Mouse (Mus musculus) intestine, embryonic 14.5 days (tissue): Measurements from ENCODE around the gene Pramef12. TPM values are rescaled to one million over a fixed set of nuclear protein-coding genes. Genes with fewer than 3 reads are reported as not detected.
"Not testable (repeated sequence)": the region's sequence is repeated elsewhere in the genome, so short reads cannot be mapped to it uniquely, and the experiment has no call there.

Experiments used
- ATAC-seq: fragments of 200-750 bp; cut with Nextera tagmentation; replicated peaks from 2 replicates; pipeline ENCODE4 v1.8.0; 2017; ENCODE audit warnings: low read depth, moderate number of reproducible peaks, moderate TSS enrichment, moderate library complexity; ENCODE audit not compliant: low FRiP score, low TSS enrichment
- DNase-seq: peaks from one replicate; pipeline ENCODE4 v3.0.0-alpha.2; 2018; ENCODE audit warnings: low spot score
- H3K27ac ChIP-seq: fragments of 300-500 bp; sonication (generic); 2 replicates; pipeline ENCODE4 v1.5.1; 2014; ENCODE audit warnings: low read depth, mild to moderate bottlenecking, control low read depth
- H3K27me3 ChIP-seq: fragments of 300-500 bp; sonication (generic); replicated peaks from 2 replicates; pipeline ENCODE4 v1.6.1; 2014; ENCODE audit warnings: low read length, control low read depth; ENCODE audit not compliant: control insufficient read depth, insufficient read depth
- H3K36me3 ChIP-seq: fragments of 300-500 bp; sonication (generic); 2 replicates; pipeline ENCODE4 v1.6.1; 2014; ENCODE audit warnings: low read length, control low read depth; ENCODE audit not compliant: control insufficient read depth, insufficient read depth
- H3K4me1 ChIP-seq: fragments of 300-500 bp; sonication (generic); replicated peaks from 2 replicates; pipeline ENCODE4 v1.6.1; 2014; ENCODE audit warnings: low read length, control low read depth, mixed read lengths; ENCODE audit not compliant: control insufficient read depth, insufficient read depth
- H3K4me2 ChIP-seq: fragments of 300-500 bp; sonication (generic); 2 replicates; pipeline ENCODE4 v1.6.1; 2014; ENCODE audit warnings: low read length
- H3K4me3 ChIP-seq: fragments of 300-500 bp; sonication (generic); 2 replicates; pipeline ENCODE4 v1.5.1; 2014; ENCODE audit warnings: low read depth, low read length, control low read depth, mixed read lengths
- H3K9ac ChIP-seq: fragments of 300-500 bp; sonication (generic); 2 replicates; pipeline ENCODE4 v1.6.1; 2014; ENCODE audit warnings: mild to moderate bottlenecking, low read length
- H3K9me3 ChIP-seq: fragments of 300-500 bp; sonication (generic); 2 replicates; pipeline ENCODE4 v1.6.1; 2016; ENCODE audit warnings: low read length, control low read depth; ENCODE audit not compliant: control insufficient read depth
- WGBS: fragments of 180-500 bp; shearing (Covaris S2); extraction: QIAGEN DNeasy Blood & Tissue Kit; methylation state at CpG from one replicate; pipeline ENCODE4 v1.1.7; 2014; 5-methylcytosine and 5-hydroxymethylcytosine counted together
- polyA plus RNA-seq: library from polyadenylated mRNA; unstranded; fragments of >200 nt; fragmentation: Nextera tagmentation; extraction: Ambion mirVana; gene quantifications from 2 replicates; pipeline ENCODE4 v1.2.1, GENCODE M21; 2014

Pramef12 gene
- polyA plus RNA-seq, 1 experiment from 2014 or later = not detected

DNA sequence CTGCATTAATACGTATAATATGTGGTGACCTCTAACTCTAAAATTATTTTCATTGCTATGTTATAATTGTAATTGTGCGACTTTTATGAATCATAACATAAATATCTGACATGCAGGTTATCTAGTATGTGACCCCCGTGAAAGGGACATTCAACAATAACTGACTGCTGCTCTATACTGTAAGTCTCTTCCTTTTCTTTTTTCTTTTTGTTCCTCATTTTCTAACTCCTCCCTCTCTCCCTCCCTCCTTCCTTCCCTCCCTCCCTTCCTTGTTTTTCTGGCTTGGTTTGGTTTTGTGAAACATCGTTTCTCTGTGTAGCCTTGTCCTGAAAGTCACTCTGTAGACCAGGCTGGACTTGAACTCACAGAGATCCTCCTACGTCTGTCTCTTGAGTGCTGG is 16.3 kb upstream of the Pramef12 start:
- no peaks in the 10 kb centered on the region for H3K27me3 ChIP-seq
- H3K4me2 ChIP-seq = no peak overlapping the region
- no peaks in the 10 kb centered on the region for H3K9me3 ChIP-seq
- no peak overlapping the region for H3K27ac ChIP-seq
- H3K9ac ChIP-seq = no peak overlapping the region
- no peaks in the 10 kb centered on the region for H3K36me3 ChIP-seq
- ATAC-seq = no peak
- no peaks in the 10 kb centered on the region for H3K4me1 ChIP-seq
- H3K4me3 ChIP-seq = no peak overlapping the region
- 79% methylated on average over 5 of the region's 5 CpGs for WGBS
- DNase-seq = no peak

DNA sequence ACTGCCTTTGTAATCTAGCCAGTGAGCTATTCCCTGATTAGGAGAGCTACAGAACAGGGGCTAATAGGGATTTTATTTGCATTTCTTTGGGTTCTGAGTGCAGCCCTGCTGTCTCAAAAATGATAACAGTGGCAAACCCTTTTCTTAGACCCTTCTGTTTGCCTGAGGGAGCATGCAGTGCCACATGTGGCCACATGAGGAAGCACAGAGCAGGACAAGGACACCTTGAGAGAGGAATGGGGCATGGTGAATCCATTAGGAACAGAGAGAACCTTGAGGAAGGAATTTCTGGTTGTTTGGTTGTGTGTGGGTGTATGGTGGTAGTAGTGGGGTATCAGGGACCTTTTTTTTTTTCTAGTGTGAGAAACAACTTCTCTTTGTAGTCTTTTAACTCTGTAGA is 12.4 kb upstream of the Pramef12 start:
- H3K4me2 ChIP-seq = no peak overlapping the region
- H3K9ac ChIP-seq = no peak overlapping the region
- DNase-seq (no peak), ATAC-seq (no peak)
- H3K9me3 ChIP-seq = no peaks in the 10 kb centered on the region
- no peaks in the 10 kb centered on the region for H3K4me1 ChIP-seq
- H3K27me3 ChIP-seq = no peaks in the 10 kb centered on the region
- H3K36me3 ChIP-seq = no peaks in the 10 kb centered on the region
- H3K27ac ChIP-seq = no peak overlapping the region
- H3K4me3 ChIP-seq = no peak overlapping the region

DNA sequence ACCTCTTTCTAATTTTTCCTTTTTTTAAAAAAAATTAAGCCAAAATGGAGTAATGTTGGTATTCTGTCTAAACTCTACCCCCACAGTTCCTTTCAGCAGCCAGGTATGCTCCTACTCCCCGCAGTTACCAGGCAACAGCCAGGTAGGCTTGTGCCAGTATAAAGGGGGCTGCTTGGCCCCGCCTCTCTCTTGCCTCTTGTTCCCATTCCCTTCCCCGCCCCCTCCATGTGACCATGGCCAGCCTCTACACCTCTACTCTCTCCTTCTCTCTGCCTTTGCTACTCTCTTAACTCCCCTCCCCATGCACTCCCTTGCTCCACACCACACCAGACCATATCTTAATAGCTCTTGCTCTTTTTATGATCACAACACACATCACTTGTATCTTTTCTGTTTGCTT is 2.0 kb downstream of the Pramef12 start:
- Histone ChIP-seq H3K4me2 (no peak overlapping the region), H3K27ac (no peak overlapping the region), H3K36me3 (no peaks in the 10 kb centered on the region), H3K27me3 (no peaks in the 10 kb centered on the region), H3K9me3 (no peaks in the 10 kb centered on the region), H3K4me3 (no peak overlapping the region), H3K4me1 (no peaks in the 10 kb centered on the region), H3K9ac (no peak overlapping the region)
- WGBS = 76% methylated on average over 3 of the region's 3 CpGs
- DNase-seq (no peak), ATAC-seq (no peak)

DNA sequence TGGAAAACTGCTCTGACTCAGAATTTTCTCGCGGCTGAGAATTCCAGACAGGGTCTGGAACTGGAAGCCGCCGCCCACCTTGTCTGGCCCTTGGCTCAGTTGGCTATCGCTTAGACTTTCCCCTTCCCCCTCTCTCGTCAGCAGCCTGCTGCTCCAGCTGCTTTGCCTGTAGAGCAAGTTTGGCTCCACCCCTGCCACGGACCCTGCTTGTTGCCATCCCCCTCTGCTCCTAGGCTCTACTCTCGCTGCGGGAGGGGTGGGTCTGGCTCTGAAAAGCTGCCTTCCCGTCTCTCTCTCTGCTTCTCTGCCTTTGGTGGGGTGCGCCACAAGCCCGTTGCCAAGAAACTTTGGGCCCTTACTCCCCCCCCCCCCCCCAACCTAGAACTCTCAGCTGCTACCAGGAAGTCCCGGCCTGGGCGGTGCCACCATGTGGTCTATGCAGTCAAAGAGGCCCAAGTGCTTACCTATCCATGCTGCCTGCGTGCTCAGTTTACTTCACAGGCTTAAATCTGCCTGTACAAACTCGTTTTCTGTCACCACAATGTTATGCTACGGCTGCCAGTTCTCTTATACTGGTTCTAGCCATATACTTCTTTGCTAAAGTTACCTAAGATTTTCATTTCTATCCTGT is 3.7 kb downstream of the Pramef12 start:
- Histone ChIP-seq H3K9ac (no peak overlapping the region), H3K4me3 (peak overlapping the region; percentile 12), H3K27ac (peak overlapping the region; percentile 16; the same call in 1 of the 2 replicates), H3K4me1 (no peaks in the 10 kb centered on the region), H3K36me3 (no peaks in the 10 kb centered on the region), H3K9me3 (no peaks in the 10 kb centered on the region), H3K4me2 (peak overlapping the region; percentile 40), H3K27me3 (no peaks in the 10 kb centered on the region)
- ATAC-seq (peak; percentile 88), DNase-seq (peak; percentile 79)
- 6% methylated on average over 17 of the region's 17 CpGs for WGBS

DNA sequence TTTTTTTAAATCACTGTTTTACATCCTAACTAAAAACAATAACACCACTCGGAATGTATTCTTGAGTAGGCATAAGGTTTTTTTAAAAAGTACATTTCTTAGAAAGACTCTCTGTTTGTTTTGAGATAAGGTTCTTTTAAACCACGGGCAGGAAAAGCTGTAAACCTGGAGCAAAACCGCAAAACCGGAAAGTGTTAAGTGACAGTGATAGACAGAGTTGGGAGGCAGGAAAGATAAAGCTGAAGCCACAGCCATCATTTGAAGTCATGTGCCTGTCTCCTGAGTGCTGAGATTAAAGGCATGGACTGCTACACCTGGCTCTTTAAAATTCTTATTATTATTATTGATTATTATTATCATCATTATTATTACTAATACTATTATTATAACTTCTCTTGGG is 5.6 kb downstream of the Pramef12 start:
- ATAC-seq (no peak), DNase-seq (no peak)
- no peaks in the 10 kb centered on the region for H3K27me3 ChIP-seq
- H3K4me1 ChIP-seq = no peaks in the 10 kb centered on the region
- no peaks in the 10 kb centered on the region for H3K36me3 ChIP-seq
- WGBS = 35% methylated on average over 4 of the region's 4 CpGs
- no peak overlapping the region for H3K9ac ChIP-seq
- no peaks in the 10 kb centered on the region for H3K9me3 ChIP-seq
- no peak overlapping the region for H3K4me2 ChIP-seq
- no peak overlapping the region for H3K4me3 ChIP-seq
- no peak overlapping the region for H3K27ac ChIP-seq

- no peaks in the 10 kb centered on the region for H3K36me3 ChIP-seq
- H3K27me3 ChIP-seq = no peaks in the 10 kb centered on the region
- DNase-seq (no peak), ATAC-seq (no peak)
- H3K9me3 ChIP-seq = no peaks in the 10 kb centered on the region
- no peak overlapping the region for H3K4me2 ChIP-seq
- no peak overlapping the region for H3K9ac ChIP-seq
- H3K27ac ChIP-seq = no peak overlapping the region
- H3K4me3 ChIP-seq = no peak overlapping the region
- no peaks in the 10 kb centered on the region for H3K4me1 ChIP-seq
- 19% methylated on average over 3 of the region's 3 CpGs for WGBS
Measured at GRCm38 (mm10) chr4:144396316-144396715, 11.9 kb downstream of the Pramef12 start.

GRCm38 (mm10) chr4:144377911-144378310 is 30.4 kb downstream of the Pramef12 start, which contains the start of gene Pramef20:
Gene Pramef20, minus strand, starts transcription at chr4:144377933.
- ATAC-seq (no peak), DNase-seq (no peak)
- no peak within 1 kb of the TSS for H3K4me2 ChIP-seq
- H3K4me1 ChIP-seq = no peaks in the 10 kb centered on the region
- no peak within 1 kb of the TSS for H3K4me3 ChIP-seq
- WGBS = 59% methylated on average over 2 of the region's 2 CpGs
- H3K27me3 ChIP-seq = no peaks in the 10 kb centered on the region
- no peak within 1 kb of the TSS for H3K27ac ChIP-seq
- H3K36me3 ChIP-seq = no peaks in the 10 kb centered on the region
- no peak within 1 kb of the TSS for H3K9ac ChIP-seq
- no peaks in the 10 kb centered on the region for H3K9me3 ChIP-seq

GRCm38 (mm10) chr4:144357642-144358041 is 50.6 kb downstream of the Pramef12 start, which contains the start of gene Gm13119:
Gene Gm13119, plus strand, starts transcription at chr4:144357942.
- not testable (repeated sequence) for H3K27ac ChIP-seq, H3K27me3 ChIP-seq, H3K4me2 ChIP-seq, DNase-seq, H3K9ac ChIP-seq, H3K9me3 ChIP-seq, H3K4me1 ChIP-seq, H3K36me3 ChIP-seq, H3K4me3 ChIP-seq, ATAC-seq
- 81% methylated on average over 3 of the region's 3 CpGs for WGBS
